Mouse (Mus musculus) CH12.LX (cell line): ENCODE results near the gene Mkln1.

Experiments
- BHLHE40 ChIP-seq: IDR thresholded peaks from 2 replicates; pipeline ENCODE4 v1.6.1; 2011; ENCODE audit warnings: mild to moderate bottlenecking, low read depth, low read length, improper control_type of control experiment
- CTCF ChIP-seq, 2 experiments: IDR thresholded peaks in 1 of 2; conservative IDR thresholded peaks in 1 of 2; 2 replicates each; pipeline ENCODE4 v1.5.1; 2011 to 2012; ENCODE audit warnings: low read depth in 2 of 2, low read length in 2 of 2, improper control_type of control experiment in 1 of 2, inconsistent platforms in 1 of 2, mild to moderate bottlenecking in 1 of 2, moderate library complexity in 1 of 2
- E2F4 ChIP-seq: IDR thresholded peaks from 2 replicates; pipeline ENCODE4 v1.6.1; 2011; ENCODE audit warnings: low read depth, low read length, improper control_type of control experiment; ENCODE audit not compliant: insufficient replicate concordance
- EP300 ChIP-seq: IDR thresholded peaks from 2 replicates; pipeline ENCODE4 v1.6.1; 2011; ENCODE audit warnings: low read length, improper control_type of control experiment
- HCFC1 ChIP-seq: IDR thresholded peaks from 2 replicates; pipeline ENCODE4 v1.6.1; 2012; ENCODE audit warnings: low read depth, mild to moderate bottlenecking, inconsistent platforms, low read length, improper control_type of control experiment
- JUND ChIP-seq: conservative IDR thresholded peaks from 2 replicates; pipeline ENCODE4 v1.6.1; 2011; ENCODE audit warnings: low read depth, low read length, improper control_type of control experiment
- MAZ ChIP-seq: IDR thresholded peaks from 2 replicates; pipeline ENCODE4 v1.6.1; 2012; ENCODE audit warnings: low read depth, mild to moderate bottlenecking, inconsistent platforms, low read length, improper control_type of control experiment, moderate library complexity
- MEF2A ChIP-seq: IDR thresholded peaks from 2 replicates; pipeline ENCODE4 v1.6.1; 2014; ENCODE audit warnings: low read depth, mild to moderate bottlenecking, inconsistent platforms, low read length, improper control_type of control experiment, borderline replicate concordance
- POLR2A ChIP-seq: IDR thresholded peaks from 2 replicates; pipeline ENCODE4 v1.6.1; 2011; ENCODE audit warnings: low read depth, mild to moderate bottlenecking, improper control_type of control experiment, low read length
- POLR2AphosphoS2 ChIP-seq: IDR thresholded peaks from 2 replicates; pipeline ENCODE4 v1.6.1; 2011; ENCODE audit warnings: low read depth, low read length, improper control_type of control experiment
- RCOR1 ChIP-seq: conservative IDR thresholded peaks from 2 replicates; pipeline ENCODE4 v1.6.1; 2012; ENCODE audit warnings: low read depth, mild to moderate bottlenecking, inconsistent platforms, low read length, improper control_type of control experiment
- SMC3 ChIP-seq: IDR thresholded peaks from 2 replicates; pipeline ENCODE4 v1.6.1; 2011; ENCODE audit warnings: low read depth, low read length, improper control_type of control experiment
- USF1 ChIP-seq: IDR thresholded peaks from 2 replicates; pipeline ENCODE4 v1.6.1; 2014; ENCODE audit warnings: low read depth, mild to moderate bottlenecking, inconsistent platforms, low read length, improper control_type of control experiment
- ZKSCAN1 ChIP-seq: IDR thresholded peaks from 2 replicates; pipeline ENCODE4 v1.6.1; 2012; ENCODE audit warnings: low read depth, inconsistent platforms, low read length, improper control_type of control experiment, borderline replicate concordance

- TF ChIP-seq EP300 (no peak), ZKSCAN1 (no peak), POLR2AphosphoS2 (no peak), RCOR1 (no peak), CTCF (conservative IDR thresholded peaks at IDR 0.05 in 1 of 2, IDR thresholded peaks at IDR 0.05 in 1 of 2; ENCODE audit: low read depth in 2 of 2, low read length in 2 of 2) (no peak), POLR2A (no peak), MEF2A (no peak), MAZ (no peak), JUND (no peak), SMC3 (no peak), BHLHE40 (no peak), USF1 (no peak), HCFC1 (no peak), E2F4 (no peak)
Observed at GRCm38 (mm10) chr6:31384794-31385193, 13.7 kb upstream of the Mkln1 start.
